Mouse (Mus musculus): Measurements from ENCODE around the gene Vps18. TPM values are rescaled to one million over a fixed set of nuclear protein-coding genes. Genes with fewer than 3 reads are reported as not detected.
A peak's percentile ranks its signal among the peaks of the same experiment; 100 is the strongest.

Gene Vps18
- polyA plus RNA-seq, 1 experiment = 18.2 TPM

DNA sequence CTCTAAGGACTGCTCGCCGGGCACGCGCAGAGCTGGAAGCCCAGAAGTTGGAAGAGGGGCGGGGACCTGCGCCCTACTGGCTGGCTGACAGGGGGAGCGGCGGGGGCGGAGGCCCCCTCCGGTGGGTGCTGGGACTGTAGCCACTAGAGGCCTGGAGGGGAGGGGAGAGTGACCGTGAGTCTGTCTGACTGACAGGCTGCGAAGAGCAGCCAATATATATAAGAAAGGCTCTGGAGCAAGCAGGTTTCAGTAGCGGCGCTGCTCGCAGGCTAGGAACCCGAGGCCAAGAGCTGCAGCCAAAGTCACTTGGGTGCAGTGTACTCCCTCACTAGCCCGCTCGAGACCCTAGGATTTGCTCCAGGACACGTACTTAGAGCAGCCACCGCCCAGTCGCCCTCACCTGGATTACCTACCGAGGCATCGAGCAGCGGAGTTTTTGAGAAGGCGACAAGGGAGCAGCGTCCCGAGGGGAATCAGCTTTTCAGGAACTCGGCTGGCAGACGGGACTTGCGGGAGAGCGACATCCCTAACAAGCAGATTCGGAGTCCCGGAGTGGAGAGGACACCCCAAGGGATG is 37.1 kb downstream of the Vps18 start, which contains the start of gene Dll4:
Dll4 (plus strand) TSS at position 217 of the 576 bp plus-strand sequence.
- no peak within 1 kb of the TSS for H3K4me3 ChIP-seq
- no peak for TF ChIP-seq POLR2A (IDR thresholded peaks at IDR 0.05; ENCODE audit: insufficient read length, low read depth)
- no peak for TF ChIP-seq MYOD1 (IDR thresholded peaks at IDR 0.05; ENCODE audit: control insufficient read depth in 1 of 3, insufficient read length in 2 of 3, low read depth in 2 of 3)
- TF ChIP-seq SRF (IDR thresholded peaks at IDR 0.05; ENCODE audit: control insufficient read depth, insufficient read length, low read depth) = no peak
- no peak for TF ChIP-seq POLR2AphosphoS2 (IDR thresholded peaks at IDR 0.05; ENCODE audit: insufficient read length, low read depth)
- TF ChIP-seq TCF3 (IDR thresholded peaks at IDR 0.05; ENCODE audit: insufficient read length, low read depth) = no peak
- no peak for TF ChIP-seq MYOG (IDR thresholded peaks at IDR 0.05; ENCODE audit: control insufficient read depth in 1 of 3, insufficient read depth in 1 of 3, insufficient read length in 2 of 3, low read depth in 2 of 3)
- TF ChIP-seq CEBPB (IDR thresholded peaks at IDR 0.05; ENCODE audit: insufficient read depth, poor library complexity, severe bottlenecking) = no peak
- no peak for TF ChIP-seq REST (IDR thresholded peaks at IDR 0.05; ENCODE audit: insufficient read depth, insufficient read length)
- no peak for TF ChIP-seq USF1 (IDR thresholded peaks at IDR 0.05; ENCODE audit: low read depth)
- TF ChIP-seq TCF12 (IDR thresholded peaks at IDR 0.05; ENCODE audit: insufficient read depth, poor library complexity, severe bottlenecking) = no peak
- TF ChIP-seq MAX (IDR thresholded peaks at IDR 0.05; ENCODE audit: low read depth) = no peak
- peak within 1 kb of the TSS; percentile 96 for H3K4me2 ChIP-seq (ENCODE audit: low read depth)
- peaks cover 58% of the 10 kb centered on the region for H3K27me3 ChIP-seq (ENCODE audit: control insufficient read depth, insufficient read depth, insufficient read length)
- no peaks in the 10 kb centered on the region for H3K36me3 ChIP-seq (ENCODE audit: control insufficient read depth, insufficient read depth)
- no peak within 1 kb of the TSS for H3ac ChIP-seq (ENCODE audit: control insufficient read depth, insufficient read length)
- H3K79me2 ChIP-seq (ENCODE audit: control insufficient read depth, insufficient read depth) = no peaks in the 10 kb centered on the region

DNA sequence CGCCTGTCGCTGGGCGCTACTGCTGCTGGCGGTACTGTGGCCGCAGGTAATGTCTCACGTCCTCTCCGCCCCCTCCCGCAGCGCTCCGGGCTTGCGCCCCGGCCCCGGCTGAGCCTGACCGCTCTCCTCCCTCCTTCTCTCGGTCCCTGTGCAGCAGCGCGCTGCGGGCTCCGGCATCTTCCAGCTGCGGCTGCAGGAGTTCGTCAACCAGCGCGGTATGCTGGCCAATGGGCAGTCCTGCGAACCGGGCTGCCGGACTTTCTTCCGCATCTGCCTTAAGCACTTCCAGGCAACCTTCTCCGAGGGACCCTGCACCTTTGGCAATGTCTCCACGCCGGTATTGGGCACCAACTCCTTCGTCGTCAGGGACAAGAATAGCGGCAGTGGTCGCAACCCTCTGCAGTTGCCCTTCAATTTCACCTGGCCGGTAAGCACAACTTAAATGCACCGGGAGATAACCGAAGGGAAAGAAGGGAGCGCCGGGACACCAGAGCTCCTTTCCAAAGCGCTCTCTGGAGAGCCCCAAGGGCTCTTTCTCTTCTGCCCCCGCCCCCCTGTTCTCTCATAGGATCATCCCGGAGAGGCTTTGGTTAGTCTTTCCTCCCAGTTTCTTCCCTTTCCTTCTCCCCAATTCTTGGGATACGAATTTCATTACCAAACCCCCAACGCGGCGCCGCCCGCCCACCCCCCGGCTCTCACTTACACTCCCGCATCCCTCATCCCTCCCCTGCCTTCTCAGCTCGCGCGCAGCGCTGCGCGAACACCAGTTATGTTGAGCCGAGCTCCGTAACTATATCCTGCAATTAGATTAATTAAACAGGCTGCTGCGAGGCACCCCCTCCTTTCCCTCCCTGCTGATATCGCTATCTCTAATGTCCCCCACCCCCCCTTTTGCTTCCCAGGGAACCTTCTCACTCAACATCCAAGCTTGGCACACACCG is 37.9 kb downstream of the Vps18 start:
- Histone ChIP-seq H3K27me3 (ENCODE audit: control insufficient read depth, insufficient read depth, insufficient read length) (peaks cover 66% of the 10 kb centered on the region), H3K36me3 (ENCODE audit: control insufficient read depth, insufficient read depth) (no peaks in the 10 kb centered on the region), H3K4me2 (ENCODE audit: low read depth) (peak overlapping the region; percentile 96), H3ac (ENCODE audit: control insufficient read depth, insufficient read length) (no peak overlapping the region), H3K79me2 (ENCODE audit: control insufficient read depth, insufficient read depth) (no peaks in the 10 kb centered on the region), H3K4me3 (no peak overlapping the region)
- TF ChIP-seq TCF3 (IDR thresholded peaks at IDR 0.05; ENCODE audit: insufficient read length, low read depth) (no peak), MYOD1 (IDR thresholded peaks at IDR 0.05; ENCODE audit: control insufficient read depth in 1 of 3, insufficient read length in 2 of 3, low read depth in 2 of 3) (no peak), REST (IDR thresholded peaks at IDR 0.05; ENCODE audit: insufficient read depth, insufficient read length) (no peak), E2F4 (IDR thresholded peaks at IDR 0.05; ENCODE audit: insufficient read depth) (no peak), SRF (IDR thresholded peaks at IDR 0.05; ENCODE audit: control insufficient read depth, insufficient read length, low read depth) (no peak), CEBPB (IDR thresholded peaks at IDR 0.05; ENCODE audit: insufficient read depth, poor library complexity, severe bottlenecking) (no peak)

DNA sequence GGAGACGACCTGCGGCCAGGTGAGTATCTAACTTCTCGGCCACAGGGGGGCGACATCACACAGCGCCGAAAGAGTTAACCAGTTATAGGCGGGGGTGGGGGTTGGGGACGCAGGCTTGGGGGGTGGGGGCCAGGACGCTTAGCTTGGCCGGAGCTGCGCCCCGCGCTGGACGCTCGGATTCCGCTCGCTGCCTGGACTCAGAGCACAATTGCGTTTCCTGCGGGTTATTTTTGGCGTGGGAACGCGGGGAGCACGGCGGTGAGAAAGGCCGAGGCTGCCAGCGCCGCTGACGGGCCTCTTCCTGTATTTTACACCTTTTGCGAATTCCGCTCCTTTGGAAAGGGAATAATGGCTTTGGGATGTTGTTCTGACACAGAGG is 38.6 kb downstream of the Vps18 start:
- peaks cover 72% of the 10 kb centered on the region for H3K27me3 ChIP-seq (ENCODE audit: control insufficient read depth, insufficient read depth, insufficient read length)
- H3K4me2 ChIP-seq (ENCODE audit: low read depth) = peak overlapping the region; percentile 96
- no peak for TF ChIP-seq USF1 (IDR thresholded peaks at IDR 0.05; ENCODE audit: low read depth)
- no peak for TF ChIP-seq CEBPB (IDR thresholded peaks at IDR 0.05; ENCODE audit: insufficient read depth, poor library complexity, severe bottlenecking)
- no peak for TF ChIP-seq MYOG (IDR thresholded peaks at IDR 0.05; ENCODE audit: control insufficient read depth in 1 of 3, insufficient read depth in 1 of 3, insufficient read length in 2 of 3, low read depth in 2 of 3)
- no peak for TF ChIP-seq TCF3 (IDR thresholded peaks at IDR 0.05; ENCODE audit: insufficient read length, low read depth)
- no peak for TF ChIP-seq POLR2AphosphoS2 (IDR thresholded peaks at IDR 0.05; ENCODE audit: insufficient read length, low read depth)
- no peak for TF ChIP-seq POLR2A (IDR thresholded peaks at IDR 0.05; ENCODE audit: insufficient read length, low read depth)
- no peak for TF ChIP-seq MYOD1 (IDR thresholded peaks at IDR 0.05; ENCODE audit: control insufficient read depth in 1 of 3, insufficient read length in 2 of 3, low read depth in 2 of 3)
- no peak for TF ChIP-seq TCF12 (IDR thresholded peaks at IDR 0.05; ENCODE audit: insufficient read depth, poor library complexity, severe bottlenecking)
- no peak for TF ChIP-seq SRF (IDR thresholded peaks at IDR 0.05; ENCODE audit: control insufficient read depth, insufficient read length, low read depth)
- TF ChIP-seq E2F4 (IDR thresholded peaks at IDR 0.05; ENCODE audit: insufficient read depth) = no peak
- no peak for TF ChIP-seq REST (IDR thresholded peaks at IDR 0.05; ENCODE audit: insufficient read depth, insufficient read length)
- H3K4me3 ChIP-seq = no peak overlapping the region
- H3K79me2 ChIP-seq (ENCODE audit: control insufficient read depth, insufficient read depth) = no peaks in the 10 kb centered on the region
- no peak overlapping the region for H3ac ChIP-seq (ENCODE audit: control insufficient read depth, insufficient read length)
- no peaks in the 10 kb centered on the region for H3K36me3 ChIP-seq (ENCODE audit: control insufficient read depth, insufficient read depth)

DNA sequence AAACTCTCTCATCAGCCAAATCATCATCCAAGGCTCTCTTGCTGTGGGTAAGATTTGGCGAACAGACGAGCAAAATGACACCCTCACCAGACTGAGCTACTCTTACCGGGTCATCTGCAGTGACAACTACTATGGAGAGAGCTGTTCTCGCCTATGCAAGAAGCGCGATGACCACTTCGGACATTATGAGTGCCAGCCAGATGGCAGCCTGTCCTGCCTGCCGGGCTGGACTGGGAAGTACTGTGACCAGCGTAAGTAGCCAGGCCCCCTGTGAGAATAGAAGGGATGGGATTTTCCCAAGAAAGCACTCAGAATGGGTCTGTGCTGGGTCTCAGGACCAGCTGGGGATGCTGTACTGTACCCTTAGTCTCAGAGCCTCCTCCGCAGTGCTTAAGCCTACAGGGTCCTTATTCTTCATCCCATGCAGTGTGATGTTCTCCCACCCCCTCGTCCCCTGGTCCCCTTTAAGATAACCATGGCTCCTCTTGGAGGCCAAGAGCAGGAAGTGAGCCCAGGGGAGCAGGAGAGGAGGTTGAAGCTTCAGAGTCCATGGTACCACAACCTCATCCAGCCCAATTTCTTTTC is 39.5 kb downstream of the Vps18 start:
- Histone ChIP-seq H3K79me2 (ENCODE audit: control insufficient read depth, insufficient read depth) (no peaks in the 10 kb centered on the region), H3K4me2 (ENCODE audit: low read depth) (no peak overlapping the region), H3ac (ENCODE audit: control insufficient read depth, insufficient read length) (no peak overlapping the region), H3K4me3 (no peak overlapping the region), H3K27me3 (ENCODE audit: control insufficient read depth, insufficient read depth, insufficient read length) (peaks cover 78% of the 10 kb centered on the region), H3K36me3 (ENCODE audit: control insufficient read depth, insufficient read depth) (no peaks in the 10 kb centered on the region)
- TF ChIP-seq TCF3 (IDR thresholded peaks at IDR 0.05; ENCODE audit: insufficient read length, low read depth) (no peak), REST (IDR thresholded peaks at IDR 0.05; ENCODE audit: insufficient read depth, insufficient read length) (no peak), USF1 (IDR thresholded peaks at IDR 0.05; ENCODE audit: low read depth) (no peak), MYOD1 (IDR thresholded peaks at IDR 0.05; ENCODE audit: control insufficient read depth in 1 of 3, insufficient read length in 2 of 3, low read depth in 2 of 3) (no peak), MAX (IDR thresholded peaks at IDR 0.05; ENCODE audit: low read depth) (no peak), E2F4 (IDR thresholded peaks at IDR 0.05; ENCODE audit: insufficient read depth) (no peak), TCF12 (IDR thresholded peaks at IDR 0.05; ENCODE audit: insufficient read depth, poor library complexity, severe bottlenecking) (no peak)
